Mouse (Mus musculus) bone marrow, adult 2 months (tissue): Measurements from ENCODE around the gene Aff4.

Source experiments
- CTCF ChIP-seq: fragments of 200-500 bp; IDR thresholded peaks from 2 replicates; pipeline ENCODE4 v1.5.1; 2011; ENCODE audit warnings: low read length, control low read depth; ENCODE audit not compliant: control insufficient read depth, insufficient read depth
- POLR2A ChIP-seq: fragments of 200-500 bp; IDR thresholded peaks from 2 replicates; pipeline ENCODE4 v1.6.1; 2011; ENCODE audit warnings: low read depth, mild to moderate bottlenecking, control low read depth, low read length, borderline replicate concordance; ENCODE audit not compliant: control insufficient read depth

GRCm38 (mm10) chr11:53307558-53308065, 43.0 kb upstream of the Aff4 start:
- no peak for TF ChIP-seq CTCF
- TF ChIP-seq POLR2A = no peak
